Mouse (Mus musculus) E14TG2a.4 (cell line): ENCODE measurements around the gene Snap25.

Experiments used
- CTCF ChIP-seq: conservative IDR thresholded peaks from 2 replicates; pipeline ENCODE4 v1.5.1; 2014; ENCODE audit warnings: low read length
- NANOG ChIP-seq: IDR thresholded peaks from 2 replicates; pipeline ENCODE4 v1.6.1; 2014; ENCODE audit warnings: borderline replicate concordance, low read length, mixed read lengths

- TF ChIP-seq CTCF = peak; percentile 71
- no peak for TF ChIP-seq NANOG
Measured at GRCm38 (mm10) chr2:136720235-136720634, 7.0 kb downstream of the Snap25 start.
